Mouse (Mus musculus) neural tube, embryonic 10.5 days (tissue): ENCODE data around the gene Mad1l1.

Experiments used
- DNase-seq: peaks from one replicate; pipeline ENCODE4 v3.0.0-alpha.2; 2017; ENCODE audit warnings: low spot score; ENCODE audit errors: extremely low spot score

Gene Mad1l1

DNA sequence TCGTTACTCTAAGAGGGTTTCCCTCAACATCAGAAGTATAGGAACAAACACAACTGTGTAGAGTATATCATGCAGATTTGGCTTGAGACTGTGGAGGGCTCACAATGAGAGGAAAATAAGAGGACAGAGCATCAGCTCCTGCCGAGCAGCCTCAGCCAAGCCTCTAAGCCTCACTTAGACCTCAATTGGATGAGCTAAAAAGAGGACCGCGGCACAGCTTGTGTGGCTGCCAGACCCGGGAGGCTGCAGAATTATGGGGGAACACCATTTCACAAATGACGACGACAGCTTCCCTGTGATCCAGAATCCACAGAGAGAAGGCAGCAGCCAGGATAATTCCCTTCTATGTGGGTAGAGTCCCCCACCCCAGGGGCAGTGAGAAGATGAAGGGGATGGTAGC, 138.0 kb downstream of the Mad1l1 start:
- no peak for DNase-seq

DNA sequence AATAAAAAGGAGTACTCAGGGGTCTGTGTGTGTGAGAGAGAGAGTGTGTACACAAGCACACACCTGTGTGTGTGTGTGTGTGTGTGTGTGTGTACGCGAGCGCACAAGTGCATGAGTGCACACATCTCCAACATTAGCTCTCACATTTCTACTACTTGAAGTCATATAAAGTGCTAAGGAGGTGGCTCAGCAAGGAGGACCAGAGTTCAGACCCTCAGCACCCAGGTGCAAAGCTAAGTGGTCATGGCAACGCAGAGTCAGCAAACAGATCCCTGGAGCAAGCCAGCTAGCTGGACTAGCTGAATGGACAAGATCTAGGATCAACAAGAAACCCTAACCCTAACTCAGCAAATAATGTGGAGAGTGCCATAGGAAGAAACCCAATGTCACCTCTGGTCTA, 139.0 kb downstream of the Mad1l1 start:
- DNase-seq, result no peak

DNA sequence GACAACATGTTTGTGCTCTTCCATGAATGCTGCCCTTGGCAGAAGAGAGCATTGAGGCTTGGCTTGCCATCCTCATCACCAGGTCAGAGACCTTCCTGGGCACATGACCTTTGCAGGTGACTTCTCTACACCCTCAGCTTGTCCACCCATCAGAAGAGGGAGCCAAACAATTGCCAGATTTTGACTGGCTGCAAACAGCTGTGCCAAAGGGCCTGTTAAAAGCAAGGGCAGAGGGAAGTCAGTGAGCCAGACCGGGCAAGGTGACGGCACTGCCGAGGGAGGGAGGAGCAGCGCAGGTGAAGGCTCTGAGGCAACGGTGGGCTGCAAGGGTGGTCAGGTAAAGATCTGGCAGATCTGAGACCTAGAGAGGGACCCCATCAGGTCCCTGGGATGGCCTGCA, 141.3 kb downstream of the Mad1l1 start:
- no peak for DNase-seq

DNA sequence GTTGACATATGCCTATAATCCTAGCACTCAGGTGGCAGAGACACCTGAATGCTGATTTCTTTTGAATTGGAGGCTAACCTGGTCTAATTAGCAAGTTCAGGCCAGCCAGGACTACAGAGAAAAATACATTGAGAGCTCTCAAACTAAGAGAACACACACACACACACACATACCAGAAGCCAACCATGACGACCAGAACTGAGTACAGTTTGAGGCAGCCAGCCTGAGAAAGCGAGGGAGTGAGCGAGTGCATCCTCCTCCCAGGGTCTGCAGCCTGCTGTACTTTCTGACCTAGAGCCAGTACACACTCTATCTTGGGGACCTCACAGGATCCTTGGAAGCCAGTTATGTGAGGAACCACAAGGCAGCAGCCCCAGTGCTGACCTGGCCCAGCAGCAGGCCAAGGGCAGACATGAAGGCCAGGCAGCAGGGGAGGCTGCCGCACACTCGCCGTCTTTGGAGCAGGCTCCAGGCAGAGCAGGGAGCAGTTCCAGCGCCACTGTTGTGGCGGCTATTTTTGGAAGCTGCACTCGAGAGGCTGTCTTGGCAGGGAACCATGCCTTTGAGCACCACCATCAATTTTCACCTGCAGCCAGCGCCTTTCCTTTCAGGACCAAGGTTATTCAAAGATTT, 143.2 kb downstream of the Mad1l1 start:
- DNase-seq, result no peak

DNA sequence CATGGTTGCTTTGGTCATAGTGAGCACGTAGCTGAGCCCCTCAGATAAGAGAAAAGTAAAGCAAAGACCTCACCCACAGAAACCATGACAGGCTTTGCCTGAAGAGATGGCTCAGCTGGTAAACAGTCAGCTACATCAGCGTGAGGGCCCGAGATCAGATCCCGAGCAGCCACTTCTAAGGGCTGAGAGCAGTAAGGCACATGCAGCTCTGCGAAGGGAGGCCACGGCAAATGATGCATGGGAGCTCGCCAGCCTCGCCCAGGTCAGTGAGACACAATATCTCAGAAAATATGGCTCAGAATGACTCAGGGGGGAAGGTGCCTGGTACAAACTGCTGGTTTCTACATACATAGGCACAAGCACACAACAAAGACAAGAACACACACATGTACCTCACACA, 143.8 kb downstream of the Mad1l1 start:
- DNase-seq, result no peak

DNA sequence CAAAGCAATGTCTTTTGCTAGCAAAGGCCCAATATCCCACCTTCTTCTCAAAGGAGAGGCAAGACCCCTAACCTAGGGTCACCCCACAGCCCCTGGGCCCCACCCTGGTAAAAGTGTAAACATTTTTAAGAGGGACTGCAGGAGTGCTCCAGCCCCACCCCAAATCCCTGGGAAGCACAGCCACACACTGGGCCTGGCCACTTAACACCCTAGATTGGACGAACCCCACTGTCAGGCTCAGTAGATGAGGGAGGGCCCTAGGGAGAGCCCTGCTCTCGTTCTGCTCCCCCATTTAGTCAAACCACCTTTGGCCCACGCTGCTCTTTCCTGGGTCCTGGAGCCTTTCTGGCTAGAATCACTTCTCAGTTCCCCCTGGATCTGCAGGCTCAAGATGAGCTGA, 145.0 kb downstream of the Mad1l1 start:
- no peak for DNase-seq

DNA sequence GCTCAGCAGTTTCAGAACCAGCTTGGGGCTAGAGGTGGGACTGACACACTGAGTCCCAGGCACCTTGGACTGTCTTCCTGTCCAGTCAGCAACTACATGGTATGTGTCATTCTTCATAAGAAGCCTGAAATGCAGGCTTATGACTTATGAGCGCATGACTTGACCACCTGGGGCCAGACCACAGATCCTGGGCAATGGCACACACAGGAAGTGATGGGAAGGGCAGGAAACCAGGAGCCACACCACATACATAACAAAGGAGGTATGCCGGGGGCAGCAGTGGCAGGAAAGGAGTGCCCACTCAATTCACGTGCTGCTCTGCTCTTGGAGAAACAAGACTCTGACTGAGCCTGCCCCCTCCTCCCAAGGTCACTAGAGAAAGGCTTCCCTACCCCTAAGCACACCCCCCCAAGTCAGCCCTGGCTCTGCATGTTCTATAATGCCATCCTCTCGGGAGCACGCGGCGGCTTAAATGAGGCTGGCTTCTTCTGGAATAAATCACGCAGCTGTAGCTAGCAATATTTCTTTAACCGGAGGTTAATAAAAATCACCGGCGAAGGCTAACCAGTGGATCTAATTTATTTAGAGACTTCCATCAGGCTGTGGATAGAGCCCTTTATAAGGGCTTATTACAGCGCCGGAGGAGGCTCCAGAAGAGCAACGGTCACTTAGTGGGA, 146.4 kb downstream of the Mad1l1 start:
- no peak for DNase-seq

DNA sequence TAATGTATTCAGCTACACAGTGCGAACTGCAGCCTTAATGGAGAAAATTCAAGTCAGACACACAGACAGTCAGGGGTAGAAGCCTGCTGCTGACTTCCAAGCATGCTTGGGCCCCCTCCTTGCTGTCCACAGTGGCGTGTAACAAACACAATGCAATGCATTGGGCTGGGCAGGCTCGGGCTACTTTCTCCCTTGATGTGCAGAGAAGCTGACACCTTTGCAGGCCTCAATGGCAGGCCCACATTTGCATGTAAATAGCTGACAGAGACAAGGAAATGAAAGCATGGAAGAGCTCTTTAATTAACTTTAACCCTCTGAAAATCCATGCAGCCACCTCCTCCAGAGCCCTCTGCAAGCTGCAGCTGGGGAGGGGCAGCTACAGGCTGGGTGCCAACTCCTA, 147.3 kb downstream of the Mad1l1 start:
- DNase-seq, result no peak

DNA sequence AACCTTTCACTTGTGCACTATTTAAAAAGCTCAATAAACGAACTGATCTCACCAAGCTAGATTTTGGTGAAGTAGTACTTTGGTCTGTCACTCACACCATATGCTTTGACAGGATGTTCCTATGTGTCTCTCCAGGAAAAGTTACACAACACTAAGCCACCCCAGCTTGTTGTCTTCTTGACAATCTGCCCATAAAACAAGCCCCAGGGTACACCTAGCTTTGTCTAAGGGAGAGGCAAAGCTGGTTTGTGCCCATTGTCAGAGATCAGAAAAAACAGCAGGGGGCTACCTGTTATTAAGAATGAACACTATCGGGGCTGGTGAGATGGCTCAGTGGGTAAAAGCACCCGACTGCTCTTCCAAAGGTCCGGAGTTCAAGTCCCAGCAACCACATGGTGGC, 148.2 kb downstream of the Mad1l1 start:
- no peak for DNase-seq

DNA sequence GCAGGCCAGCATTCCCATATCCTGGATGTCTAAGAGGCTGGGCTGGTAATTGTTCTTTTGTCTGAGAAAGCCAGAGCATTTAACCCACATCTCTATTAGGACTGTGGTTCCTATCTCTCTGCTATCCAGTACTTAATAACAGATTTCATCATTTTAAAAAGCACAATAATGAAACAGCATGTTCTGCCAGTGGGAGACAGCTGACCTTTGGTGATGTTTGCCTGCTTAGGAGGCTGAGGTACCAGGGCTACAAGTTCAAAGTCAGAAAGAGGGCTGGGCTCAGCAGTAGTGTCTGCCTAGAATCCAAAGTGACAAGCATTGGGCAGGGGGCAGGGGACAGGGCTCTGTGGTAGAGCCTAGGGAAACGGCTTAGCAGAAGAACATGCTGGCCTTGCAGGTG, 149.6 kb downstream of the Mad1l1 start:
- no peak for DNase-seq

DNA sequence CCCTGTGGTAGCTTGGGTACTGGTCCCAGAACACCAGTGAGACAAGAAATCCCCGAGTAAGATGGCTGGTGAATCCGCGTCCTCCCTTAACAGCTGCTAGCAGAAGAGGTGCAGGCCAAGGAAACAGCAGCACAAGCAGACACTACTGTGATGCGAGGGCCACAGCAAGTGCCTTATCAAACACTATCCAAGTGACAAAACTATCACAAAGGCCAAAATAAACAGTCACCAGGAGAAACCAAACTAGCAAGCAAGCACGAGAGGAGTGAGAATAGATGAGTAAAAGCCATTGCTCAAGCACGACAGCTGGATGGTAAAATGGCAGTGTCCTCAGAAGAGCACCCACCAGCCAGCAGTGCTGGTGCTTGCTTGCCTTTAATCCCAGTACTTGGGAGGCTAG, 153.8 kb downstream of the Mad1l1 start:
- no peak for DNase-seq

DNA sequence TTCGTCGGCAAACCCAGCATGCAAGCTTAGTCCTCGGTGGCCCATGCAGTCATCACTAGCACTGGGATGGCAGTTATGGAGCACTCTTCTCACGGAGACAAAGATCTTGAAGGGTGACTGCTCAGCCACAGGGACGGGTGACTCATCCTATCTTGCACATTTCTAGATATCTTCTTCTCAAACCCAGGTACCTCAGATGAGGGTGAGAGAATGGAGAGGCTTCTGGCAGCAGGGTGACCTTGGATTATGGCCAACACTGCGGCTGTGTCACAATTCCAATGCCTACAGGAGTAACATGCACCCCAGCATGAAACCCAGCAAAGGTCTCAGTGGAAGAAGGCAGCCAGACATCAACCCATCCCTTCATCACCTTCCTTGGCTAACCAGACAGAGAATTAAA, 154.3 kb downstream of the Mad1l1 start:
- DNase-seq, result no peak

DNA sequence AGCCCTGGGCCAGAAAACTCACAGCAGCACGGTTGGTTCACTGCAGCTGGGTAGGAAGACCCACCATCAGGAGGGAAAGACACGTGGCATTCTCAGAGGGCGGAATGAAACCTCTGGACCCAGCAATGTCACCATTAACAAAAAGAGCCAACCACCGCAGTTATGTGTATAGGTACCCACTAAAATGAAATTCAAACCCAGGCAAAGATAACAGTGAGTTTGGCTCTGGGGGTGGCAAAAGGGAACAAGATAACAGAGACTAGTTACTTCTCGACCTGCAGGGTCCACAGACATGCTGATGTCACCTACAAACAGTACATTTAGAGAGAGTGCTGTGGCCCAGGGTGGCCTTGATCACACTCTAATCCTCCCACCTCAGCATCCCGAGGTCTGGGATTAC, 157.4 kb downstream of the Mad1l1 start:
- no peak for DNase-seq

DNA sequence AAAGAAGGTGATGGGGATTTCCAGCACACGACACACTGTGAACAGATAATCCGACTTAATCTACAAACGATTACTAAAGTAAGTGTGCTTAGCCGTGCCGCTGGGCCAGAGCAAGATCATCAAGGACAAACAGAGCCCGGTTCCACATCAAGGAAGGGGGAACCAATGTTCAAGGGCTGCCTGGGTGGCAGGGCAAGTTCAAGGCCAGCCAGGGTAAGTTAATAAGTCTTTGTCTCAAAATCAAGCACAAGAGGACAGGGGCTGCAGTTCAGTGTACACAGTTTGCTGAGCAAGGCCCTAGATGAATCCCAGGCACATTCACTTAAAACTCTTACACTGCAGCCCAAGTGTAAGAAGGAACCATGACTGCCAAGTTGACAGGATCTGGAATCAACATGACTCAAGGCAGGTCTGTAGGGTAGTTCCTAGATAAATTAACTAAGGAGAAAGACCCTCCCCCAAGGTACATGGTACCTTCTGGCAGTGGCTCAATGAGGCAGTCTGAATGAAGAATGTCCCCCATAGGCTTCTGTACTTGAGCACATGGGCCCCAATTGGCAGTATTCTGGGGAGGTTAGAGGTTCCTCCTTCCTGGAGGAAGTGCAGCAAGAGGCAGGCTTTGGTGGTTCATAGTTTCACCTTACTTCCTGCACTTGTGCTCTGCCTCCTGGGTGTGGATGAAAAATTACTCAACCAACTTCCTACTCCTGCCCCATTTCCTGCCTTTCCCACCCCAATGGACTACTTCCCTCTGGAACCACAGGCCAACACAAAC, 159.1 kb downstream of the Mad1l1 start:
- no peak for DNase-seq

DNA sequence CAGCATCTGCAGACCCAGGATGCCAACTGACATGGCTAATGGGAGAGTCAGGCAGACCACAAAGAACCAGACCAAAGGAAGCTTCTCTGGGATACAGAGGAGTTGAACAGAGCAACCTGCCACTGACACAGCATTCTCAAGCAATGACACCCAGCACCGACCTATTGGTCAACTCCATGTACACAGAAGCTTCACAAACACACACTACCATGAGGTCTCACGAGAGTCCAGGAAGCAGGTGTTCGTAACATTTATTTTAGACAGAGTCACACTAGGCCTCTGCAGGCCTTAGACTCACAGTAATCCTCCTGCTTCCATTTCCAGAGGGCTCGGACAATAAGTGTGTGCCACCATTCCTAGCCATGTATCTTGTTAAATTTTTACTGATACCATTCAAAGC, 162.3 kb downstream of the Mad1l1 start:
- DNase-seq, result no peak

DNA sequence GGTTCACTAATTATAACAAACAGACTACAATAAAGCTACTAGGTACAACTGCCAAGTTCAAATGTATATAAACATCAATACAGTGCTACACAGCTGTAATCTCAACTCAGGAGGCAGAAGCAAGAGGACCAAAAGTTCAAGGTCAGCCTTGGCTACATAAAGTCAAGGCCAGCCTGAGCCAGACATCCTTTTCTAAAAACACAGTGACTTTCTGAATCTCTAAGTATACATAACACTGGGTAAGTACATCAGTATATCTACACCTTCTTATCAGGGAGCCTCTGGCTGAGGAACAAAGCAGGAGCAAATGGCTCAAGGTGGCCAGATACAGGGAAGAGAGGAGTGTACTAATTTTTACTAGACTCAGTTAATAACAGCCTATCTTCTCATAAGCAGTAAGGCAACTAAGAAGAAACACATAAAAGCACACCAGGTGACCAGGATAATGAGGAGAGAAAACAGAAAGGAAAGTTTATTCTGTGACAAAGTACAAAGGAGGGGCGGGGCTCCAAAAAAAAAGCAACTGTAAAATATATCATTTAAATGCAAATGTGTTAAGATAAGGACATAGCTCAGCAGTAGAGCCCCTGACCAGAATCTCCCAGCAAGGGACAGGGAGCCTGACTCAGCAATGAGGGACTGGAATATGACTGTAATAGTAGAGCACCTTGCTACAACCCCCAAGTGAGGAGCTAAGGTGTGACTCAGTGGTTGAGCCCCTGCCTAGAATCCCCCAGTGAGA, 163.3 kb downstream of the Mad1l1 start:
- DNase-seq, result no peak

DNA sequence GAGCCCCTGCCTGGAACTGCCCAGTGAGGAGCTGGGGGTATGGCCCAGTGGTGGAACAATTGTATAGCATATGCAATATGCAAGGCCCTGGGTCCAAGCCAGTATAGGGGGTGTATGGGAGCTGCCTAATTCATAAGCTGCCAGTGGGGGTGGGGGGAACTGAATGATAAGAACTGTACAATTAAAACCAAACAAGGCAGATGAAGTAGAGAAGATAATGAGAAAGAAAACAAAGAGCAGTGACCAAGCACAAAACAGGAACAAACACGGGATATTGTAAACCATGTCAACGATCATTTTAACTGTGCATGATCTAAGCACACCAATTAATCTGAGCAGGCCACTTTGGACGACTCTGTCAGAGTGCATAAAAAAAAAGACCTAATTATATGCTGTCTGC, 167.2 kb downstream of the Mad1l1 start:
- DNase-seq, result no peak

DNA sequence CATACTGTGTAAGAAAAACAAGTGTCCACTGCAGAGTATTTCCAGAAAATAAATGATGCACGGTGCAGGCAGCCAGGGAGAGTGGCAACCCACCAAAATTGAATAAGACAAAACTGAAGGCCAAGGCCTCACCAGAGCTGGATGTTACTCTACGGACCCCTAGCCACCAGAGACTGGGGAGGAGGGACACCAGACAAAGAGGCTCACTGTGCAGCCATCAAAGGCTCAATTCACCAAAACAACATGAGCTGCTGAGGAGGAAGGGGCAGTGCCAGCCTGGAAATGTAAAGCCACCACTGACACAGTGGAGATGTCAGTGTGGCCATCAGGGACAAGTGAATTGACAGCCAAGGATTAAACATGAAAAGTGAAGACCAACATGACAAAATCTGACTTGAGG, 169.5 kb downstream of the Mad1l1 start:
- DNase-seq, result no peak

DNA sequence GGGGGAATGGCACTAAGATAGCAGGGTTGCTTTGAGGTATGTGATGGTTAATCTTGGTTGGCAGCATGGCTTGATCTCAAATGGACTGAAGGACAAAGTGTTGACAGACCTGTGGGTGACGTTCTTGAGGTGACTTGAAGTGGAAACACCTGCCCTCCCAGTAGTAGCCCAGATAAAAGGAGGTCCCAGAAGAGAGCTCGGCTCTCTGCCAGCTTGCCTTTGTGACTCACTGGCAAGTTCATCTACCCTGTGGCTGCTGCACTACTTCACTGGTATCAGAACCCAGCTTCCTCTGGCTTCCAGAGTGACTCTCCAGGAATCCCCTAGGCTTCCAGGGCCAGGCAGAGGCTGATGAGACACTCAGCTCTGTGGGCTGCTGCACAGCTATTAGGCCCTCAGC, 170.2 kb downstream of the Mad1l1 start:
- DNase-seq, result no peak

DNA sequence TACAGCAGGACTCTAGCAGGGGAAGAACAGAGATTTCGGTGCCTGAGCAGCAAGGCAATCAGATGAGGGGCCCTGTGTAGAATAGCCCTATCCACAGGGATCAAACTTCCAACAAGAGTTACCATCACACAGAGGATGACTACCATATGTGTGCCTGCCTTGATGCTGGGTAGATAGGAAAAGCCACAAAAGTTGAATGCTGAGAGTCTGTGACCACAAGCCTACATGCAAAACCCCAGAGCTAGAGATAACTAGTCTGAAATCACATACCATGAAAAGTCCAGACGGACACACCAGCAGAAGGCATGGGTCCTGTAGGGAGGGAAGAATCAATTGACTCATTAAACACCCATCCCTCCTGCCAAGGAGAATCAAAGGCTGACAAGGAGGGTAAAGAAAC, 170.7 kb downstream of the Mad1l1 start:
- no peak for DNase-seq

DNA sequence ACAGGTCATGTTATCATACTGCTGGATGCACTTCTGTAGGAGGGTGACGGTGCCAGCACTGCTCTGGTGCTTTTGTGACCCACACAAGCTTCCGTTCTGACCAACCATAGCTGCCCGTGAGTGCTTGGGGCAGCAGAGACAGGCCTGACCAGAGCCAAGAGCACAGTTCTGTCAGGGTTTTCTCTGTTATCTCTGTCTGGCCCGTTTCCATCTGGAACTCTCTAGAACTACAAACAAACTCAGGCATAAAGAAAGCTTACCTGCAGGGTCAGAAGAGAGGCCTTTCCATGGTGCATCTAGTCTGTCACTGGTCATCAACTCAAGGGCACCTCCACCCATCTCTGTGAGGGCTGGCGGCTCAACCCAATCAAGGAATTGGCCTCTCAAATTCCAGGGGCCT, 171.2 kb downstream of the Mad1l1 start:
- DNase-seq, result no peak

DNA sequence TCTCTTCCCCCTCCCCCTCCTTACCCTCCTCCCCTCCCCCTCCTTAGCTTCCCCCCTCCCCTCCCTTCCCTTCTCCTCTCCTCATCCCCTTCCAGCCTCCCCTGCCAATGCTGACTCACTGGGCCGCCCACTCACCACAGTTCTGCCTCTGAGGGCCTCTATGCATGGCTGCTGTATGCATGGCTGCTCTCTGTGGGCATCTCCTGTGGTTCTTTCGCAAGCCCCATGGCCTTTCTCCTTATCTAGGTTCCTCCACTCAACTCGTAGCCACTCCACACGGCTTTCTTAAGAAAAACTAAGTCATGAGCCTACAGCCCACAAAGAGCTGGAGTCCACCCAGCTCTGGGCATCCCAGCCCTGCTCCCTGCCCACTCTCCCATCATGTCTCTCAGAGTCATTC, 172.1 kb downstream of the Mad1l1 start:
- no peak for DNase-seq
